Mouse (Mus musculus) C2C12 (cell line): Measurements from ENCODE around the gene Zfp988.
"Not testable (repeated sequence)": the region's sequence is repeated elsewhere in the genome, so short reads cannot be mapped to it uniquely, and the experiment has no call there.

Experiments
- CEBPB ChIP-seq: IDR thresholded peaks from one replicate; pipeline ENCODE4 v1.6.1; 2011; ENCODE audit warnings: low read depth, mild to moderate bottlenecking, control low read depth, moderate library complexity
- CTCF ChIP-seq: IDR thresholded peaks from one replicate; pipeline ENCODE4 v1.5.1; 2011; ENCODE audit not compliant: control insufficient read depth, insufficient read depth, insufficient read length

- TF ChIP-seq CTCF, CEBPB: not testable (repeated sequence)
Measured at GRCm38 (mm10) chr4:147350541-147350940, 45.1 kb downstream of the Zfp988 start.
